7 mouse cellular contexts compared by ENCODE assay signal in the genomic region with DNA sequence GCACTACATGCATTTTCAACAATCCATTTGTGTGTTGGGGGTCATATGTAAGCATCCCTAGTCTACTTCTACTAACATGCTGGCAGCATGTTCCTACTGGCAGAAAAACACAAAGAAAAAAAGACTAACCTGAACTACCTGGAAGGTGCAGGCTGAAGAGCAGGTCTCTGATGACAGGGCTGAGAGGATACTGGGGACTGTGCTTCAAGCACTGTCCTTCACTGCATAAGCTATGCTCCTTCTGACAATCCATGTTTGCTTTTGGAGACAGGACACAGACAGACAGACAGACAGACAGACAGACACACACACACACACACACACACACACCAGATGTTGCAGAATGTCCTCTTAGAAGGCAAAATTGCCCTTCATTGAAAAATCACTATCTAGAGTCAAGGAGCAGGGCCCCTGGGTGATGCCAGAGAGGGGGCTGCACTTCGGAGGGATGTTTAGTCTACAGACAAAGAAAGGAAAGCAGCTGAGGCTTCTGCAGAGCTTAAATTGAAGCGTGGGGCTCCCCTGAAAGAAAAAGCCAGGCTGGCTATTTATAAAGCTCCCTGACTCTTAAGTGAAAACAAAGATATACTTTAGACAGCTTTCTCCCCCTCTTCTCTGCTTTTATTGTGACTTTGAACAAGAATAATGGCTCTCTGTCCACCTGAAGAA.
DNase-seq lines count a peak whose midpoint lies in the region; ATAC-seq and TF ChIP-seq lines count a peak whose summit lies in the region.

No protein-coding gene starts in this region.

- peak; percentile 6 for DNase-seq in right cerebral cortex, postnatal 4 days
- no peak for DNase-seq in right cerebral cortex, postnatal 36 days (ENCODE audit: low spot score in 2 of 2)
- no peak for DNase-seq in thymus, adult 2 months
- no peak for DNase-seq in cerebellum, adult 9-11 months
- DNase-seq in urinary bladder, postnatal 14 days (ENCODE audit: low spot score) = no peak

- H3K36me3 ChIP-seq in heart, embryonic 15.5 days = no peaks in the 10 kb centered on the region
- no peaks in the 10 kb centered on the region for H3K36me3 ChIP-seq in liver, embryonic 12.5 days
- no peaks in the 10 kb centered on the region for H3K36me3 ChIP-seq in thymus, adult 2 months (ENCODE audit: control insufficient read depth, insufficient read depth, low read length)

- no peak for TF ChIP-seq CTCF in thymus, adult 2 months (IDR thresholded peaks at IDR 0.05; ENCODE audit: borderline replicate concordance, control insufficient read depth, extremely low read depth, insufficient read depth, low read length, poor library complexity)

- no peak overlapping the region for H3K4me3 ChIP-seq in heart, embryonic 15.5 days
- no peak overlapping the region for H3K4me3 ChIP-seq in liver, embryonic 12.5 days
- no peak overlapping the region for H3K4me3 ChIP-seq in thymus, adult 2 months (ENCODE audit: control insufficient read depth, insufficient read depth, low read length)

- no peak overlapping the region for H3K9ac ChIP-seq in heart, embryonic 15.5 days
- H3K9ac ChIP-seq in liver, embryonic 12.5 days = no peak overlapping the region

- H3K4me1 ChIP-seq in heart, embryonic 15.5 days (replicated peaks) = peaks cover 68% of the 10 kb centered on the region
- peaks cover 10% of the 10 kb centered on the region; the same call in 1 of the 2 replicates for H3K4me1 ChIP-seq in liver, embryonic 12.5 days
- H3K4me1 ChIP-seq in thymus, adult 2 months (replicated peaks; ENCODE audit: control insufficient read depth, insufficient read depth, low read length) = 0 out of 2 replicates have a peak, but pooled peaks cover 5% of the 10 kb centered on the region

- H3K27ac ChIP-seq in heart, embryonic 15.5 days = peak overlapping the region; percentile 92
- H3K27ac ChIP-seq in liver, embryonic 12.5 days = peak overlapping the region; percentile 32; the same call in 1 of the 2 replicates
- H3K27ac ChIP-seq in thymus, adult 2 months (ENCODE audit: control insufficient read depth, insufficient read depth, low read length) = no peak overlapping the region

- peak overlapping the region; percentile 32 for H3K4me2 ChIP-seq in heart, embryonic 15.5 days
- no peak overlapping the region for H3K4me2 ChIP-seq in liver, embryonic 12.5 days

- no peaks in the 10 kb centered on the region for H3K27me3 ChIP-seq in heart, embryonic 15.5 days
- 0 out of 2 replicates have a peak, but pooled peaks cover 12% of the 10 kb centered on the region for H3K27me3 ChIP-seq in liver, embryonic 12.5 days (replicated peaks)
- no peaks in the 10 kb centered on the region for H3K27me3 ChIP-seq in thymus, adult 2 months (ENCODE audit: control insufficient read depth, insufficient read depth, low read length)

- ATAC-seq in heart, embryonic 15.5 days (replicated peaks; ENCODE audit: insufficient number of reproducible peaks, insufficient read depth, low FRiP score, low read depth) = no peak
- no peak for ATAC-seq in liver, embryonic 12.5 days

- no peak for TF ChIP-seq POLR2A in thymus, adult 2 months (IDR thresholded peaks at IDR 0.05; ENCODE audit: control insufficient read depth, extremely low read depth, insufficient read depth, low read length, poor library complexity)

- WGBS in heart, embryonic 15.5 days = 25% methylated on average over 2 of the region's 2 CpGs
- 45% methylated on average over 2 of the region's 2 CpGs for WGBS in liver, embryonic 12.5 days (ENCODE audit: insufficient replicate concordance)
- WGBS in thymus, adult 2 months = 78% methylated on average over 2 of the region's 2 CpGs

- H3K9me3 ChIP-seq in heart, embryonic 15.5 days (replicated peaks) = no peaks in the 10 kb centered on the region
- H3K9me3 ChIP-seq in liver, embryonic 12.5 days (replicated peaks) = no peaks in the 10 kb centered on the region
